Mouse (Mus musculus) midbrain, embryonic 14.5 days (tissue): ENCODE results near the gene Samd4. TPM values are rescaled to one million over a fixed set of nuclear protein-coding genes. Genes with fewer than 3 reads are reported as not detected.

Experiments
- ATAC-seq: fragments of 200-750 bp; cut with Nextera tagmentation; 2 replicates; pipeline ENCODE4 v1.8.0; 2017; ENCODE audit warnings: moderate number of reproducible peaks, moderate library complexity; ENCODE audit not compliant: low FRiP score, low TSS enrichment
- DNase-seq: peaks from one replicate; pipeline ENCODE4 v3.0.0-alpha.2; 2015
- H3K27ac ChIP-seq: fragments of 300-500 bp; sonication (generic); replicated peaks from 2 replicates; pipeline ENCODE4 v1.5.1; 2014; ENCODE audit warnings: mild to moderate bottlenecking, low read depth, low read length, moderate library complexity
- H3K27me3 ChIP-seq: fragments of 300-500 bp; sonication (generic); 2 replicates; pipeline ENCODE4 v1.6.1; 2014; ENCODE audit warnings: low read length, control low read depth, mixed read lengths; ENCODE audit not compliant: control insufficient read depth, insufficient read depth
- H3K36me3 ChIP-seq: fragments of 300-500 bp; sonication (generic); 2 replicates; pipeline ENCODE4 v1.6.1; 2014; ENCODE audit warnings: low read length, control low read depth; ENCODE audit not compliant: control insufficient read depth, insufficient read depth
- H3K4me1 ChIP-seq: fragments of 300-500 bp; sonication (generic); 2 replicates; pipeline ENCODE4 v1.6.1; 2014; ENCODE audit warnings: mild to moderate bottlenecking, antibody characterized with exemption, low read length, control low read depth; ENCODE audit not compliant: control insufficient read depth, insufficient read depth
- H3K4me2 ChIP-seq: fragments of 300-500 bp; sonication (generic); 2 replicates; pipeline ENCODE4 v1.6.1; 2014; ENCODE audit warnings: mild to moderate bottlenecking, low read length, moderate library complexity
- H3K4me3 ChIP-seq: fragments of 300-500 bp; sonication (generic); replicated peaks from 2 replicates; pipeline ENCODE4 v1.5.1; 2014; ENCODE audit warnings: low read depth, low read length
- H3K9ac ChIP-seq: fragments of 300-500 bp; sonication (generic); replicated peaks from 2 replicates; pipeline ENCODE4 v1.6.1; 2014; ENCODE audit warnings: mild to moderate bottlenecking, low read length, moderate library complexity
- H3K9me3 ChIP-seq: fragments of 300-500 bp; sonication (generic); 2 replicates; pipeline ENCODE4 v1.6.1; 2016; ENCODE audit warnings: low read length, control low read depth, mixed read lengths; ENCODE audit not compliant: control insufficient read depth
- WGBS: fragments of 180-500 bp; shearing (Covaris S2); extraction: QIAGEN DNeasy Blood & Tissue Kit; methylation state at CpG from one replicate; pipeline ENCODE4 v1.1.7; 2014; 5-methylcytosine and 5-hydroxymethylcytosine counted together
- polyA plus RNA-seq: library from polyadenylated mRNA; unstranded; fragments of >200 nt; fragmentation: Nextera tagmentation; extraction: Ambion mirVana; gene quantifications from 2 replicates; pipeline ENCODE4 v1.2.1, GENCODE M21; 2014

Gene Samd4
- polyA plus RNA-seq, 1 experiment from 2014 or later: 3.1 TPM

- no peak overlapping the region for H3K9ac ChIP-seq
- no peak overlapping the region for H3K4me2 ChIP-seq
- DNase-seq (peak; percentile 67), ATAC-seq (peak; percentile 27)
- H3K27ac ChIP-seq: no peak overlapping the region
- H3K4me3 ChIP-seq: no peak overlapping the region
- no peaks in the 10 kb centered on the region for H3K36me3 ChIP-seq
- no peaks in the 10 kb centered on the region for H3K9me3 ChIP-seq
- H3K27me3 ChIP-seq: no peaks in the 10 kb centered on the region
- peaks cover 7% of the 10 kb centered on the region; the same call in 1 of the 2 replicates for H3K4me1 ChIP-seq
- WGBS: 37% methylated on average over 18 of the region's 18 CpGs
These were observed 128.8 kb downstream of the Samd4 start for GRCm38 (mm10) chr14:47011171-47012139.

DNA sequence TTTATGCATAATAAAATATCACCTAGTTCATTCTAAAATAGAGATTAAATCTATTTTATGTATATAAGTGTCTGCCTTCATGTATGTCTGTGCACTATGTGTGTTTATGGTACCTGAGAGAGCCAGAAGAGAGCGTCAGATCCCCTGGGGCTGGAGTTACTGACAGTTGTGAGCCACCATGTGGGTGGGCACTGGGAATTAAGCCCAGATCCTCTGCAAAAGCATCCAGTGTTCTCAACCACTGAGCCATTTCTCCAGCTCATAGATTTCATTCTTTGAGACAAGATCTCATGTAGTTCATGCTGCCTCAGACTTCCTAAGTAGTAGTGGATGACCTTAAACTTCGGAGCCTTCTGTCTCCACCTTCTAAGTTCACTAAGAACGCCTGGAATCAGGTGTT lies 133.0 kb downstream of the Samd4 start:
- Histone ChIP-seq H3K4me3 (no peak overlapping the region), H3K27ac (no peak overlapping the region), H3K4me2 (no peak overlapping the region), H3K27me3 (no peaks in the 10 kb centered on the region), H3K4me1 (peaks cover 7% of the 10 kb centered on the region; the same call in 1 of the 2 replicates), H3K9me3 (no peaks in the 10 kb centered on the region), H3K9ac (no peak overlapping the region), H3K36me3 (no peaks in the 10 kb centered on the region)
- DNase-seq (no peak), ATAC-seq (no peak)
- 92% methylated on average over 3 of the region's 3 CpGs for WGBS

- Histone ChIP-seq H3K27ac (no peak overlapping the region), H3K4me2 (no peak overlapping the region), H3K9ac (no peak overlapping the region), H3K9me3 (no peaks in the 10 kb centered on the region), H3K4me3 (no peak overlapping the region), H3K36me3 (no peaks in the 10 kb centered on the region), H3K4me1 (no peaks in the 10 kb centered on the region), H3K27me3 (no peaks in the 10 kb centered on the region)
- DNase-seq: no peak
- 92% methylated on average over 3 of the region's 3 CpGs for WGBS
- no peak for ATAC-seq
These were observed 135.0 kb downstream of the Samd4 start for GRCm38 (mm10) chr14:47017658-47018057.

DNA sequence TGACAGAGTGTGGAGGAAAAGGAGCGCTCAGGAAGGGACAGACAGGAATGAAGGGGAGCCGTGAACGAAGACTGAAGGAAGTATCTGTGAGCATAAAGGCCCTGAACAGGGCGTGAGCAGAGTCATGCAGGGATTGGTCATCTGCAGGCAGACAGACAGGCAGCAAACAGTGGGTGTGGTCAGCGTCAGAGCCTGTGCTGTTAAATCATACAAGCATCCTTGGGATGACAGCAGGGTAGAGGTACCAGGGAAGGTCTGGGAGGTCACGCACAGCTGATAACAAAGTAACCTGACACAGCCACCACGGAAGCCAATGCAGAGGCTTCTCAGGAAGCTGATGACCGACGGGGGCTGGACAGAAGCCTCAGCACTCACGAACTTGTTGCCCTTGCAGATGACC lies 138.2 kb downstream of the Samd4 start:
- no peak overlapping the region for H3K9ac ChIP-seq
- no peaks in the 10 kb centered on the region for H3K27me3 ChIP-seq
- WGBS: 57% methylated on average over 10 of the region's 10 CpGs
- no peaks in the 10 kb centered on the region for H3K4me1 ChIP-seq
- H3K4me2 ChIP-seq: no peak overlapping the region
- no peak overlapping the region for H3K4me3 ChIP-seq
- H3K27ac ChIP-seq: no peak overlapping the region
- no peaks in the 10 kb centered on the region for H3K9me3 ChIP-seq
- ATAC-seq (no peak), DNase-seq (no peak)
- H3K36me3 ChIP-seq: no peaks in the 10 kb centered on the region

DNA sequence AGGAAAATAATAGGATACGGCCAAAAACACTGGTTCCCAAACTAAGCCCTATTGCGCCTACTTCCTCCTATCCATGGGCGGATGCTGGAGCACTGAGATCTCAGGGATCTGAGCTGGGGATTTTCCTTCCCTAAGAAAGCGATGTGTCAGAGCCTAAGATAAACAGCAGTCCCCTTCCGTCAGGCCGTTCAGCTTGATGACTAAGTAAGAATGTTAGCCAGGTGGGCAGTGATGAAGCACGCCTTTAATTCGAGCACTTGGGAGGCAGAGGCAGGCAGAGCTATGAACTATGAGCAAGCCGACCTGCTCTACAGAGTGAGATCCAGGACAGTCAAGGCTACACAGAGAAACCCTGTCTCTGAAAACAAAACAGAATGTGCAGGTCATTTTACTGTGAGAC lies 140.9 kb downstream of the Samd4 start:
- 95% methylated on average over 9 of the region's 9 CpGs for WGBS
- Histone ChIP-seq H3K27me3 (no peaks in the 10 kb centered on the region), H3K36me3 (no peaks in the 10 kb centered on the region), H3K4me3 (no peak overlapping the region), H3K4me2 (no peak overlapping the region), H3K9ac (no peak overlapping the region), H3K4me1 (no peaks in the 10 kb centered on the region), H3K27ac (no peak overlapping the region), H3K9me3 (no peaks in the 10 kb centered on the region)
- DNase-seq (no peak), ATAC-seq (no peak)

GRCm38 (mm10) chr14:47027431-47028118 lies 144.9 kb downstream of the Samd4 start:
- no peak for DNase-seq
- Histone ChIP-seq H3K4me3 (no peak overlapping the region), H3K27ac (no peak overlapping the region), H3K4me1 (no peaks in the 10 kb centered on the region), H3K9me3 (no peaks in the 10 kb centered on the region), H3K9ac (no peak overlapping the region), H3K4me2 (no peak overlapping the region), H3K27me3 (no peaks in the 10 kb centered on the region), H3K36me3 (no peaks in the 10 kb centered on the region)
- WGBS: 80% methylated on average over 6 of the region's 6 CpGs
- no peak for ATAC-seq

- Histone ChIP-seq H3K27me3 (no peaks in the 10 kb centered on the region), H3K36me3 (no peaks in the 10 kb centered on the region), H3K9ac (no peak overlapping the region), H3K4me1 (no peaks in the 10 kb centered on the region), H3K4me2 (no peak overlapping the region), H3K4me3 (no peak overlapping the region), H3K9me3 (no peaks in the 10 kb centered on the region), H3K27ac (no peak overlapping the region)
- ATAC-seq (no peak), DNase-seq (no peak)
- WGBS: 68% methylated on average over 2 of the region's 2 CpGs
These were observed 148.9 kb downstream of the Samd4 start for GRCm38 (mm10) chr14:47031542-47031941.

- 22% methylated on average over 4 of the region's 4 CpGs for WGBS
- Histone ChIP-seq H3K9me3 (no peaks in the 10 kb centered on the region), H3K4me2 (no peak overlapping the region), H3K4me1 (no peaks in the 10 kb centered on the region), H3K4me3 (no peak overlapping the region), H3K9ac (no peak overlapping the region), H3K27ac (no peak overlapping the region), H3K27me3 (no peaks in the 10 kb centered on the region), H3K36me3 (no peaks in the 10 kb centered on the region)
- DNase-seq: peak; percentile 39
- no peak for ATAC-seq
These were observed 149.5 kb downstream of the Samd4 start for GRCm38 (mm10) chr14:47032140-47032539.
